Mouse (Mus musculus) olfactory bulb, adult 2 months (tissue): ENCODE results near the gene Vamp8. TPM values are rescaled to one million over a fixed set of nuclear protein-coding genes. Genes with fewer than 3 reads are reported as not detected.

Experiments used
- H3K27ac ChIP-seq: fragments of 200-500 bp; 2 replicates; pipeline ENCODE4 v1.5.1; 2012; ENCODE audit warnings: low read depth, low read length; ENCODE audit not compliant: insufficient read depth
- H3K4me1 ChIP-seq: fragments of 200-500 bp; 2 replicates; pipeline ENCODE4 v1.6.1; 2012; ENCODE audit warnings: low read length; ENCODE audit not compliant: control insufficient read depth, insufficient read depth
- H3K4me3 ChIP-seq: fragments of 200-500 bp; 2 replicates; pipeline ENCODE4 v1.5.1; 2012; ENCODE audit warnings: mild to moderate bottlenecking, low read depth, low read length, moderate library complexity; ENCODE audit not compliant: insufficient read depth
- CTCF ChIP-seq: fragments of 200-500 bp; IDR thresholded peaks from 2 replicates; pipeline ENCODE4 v1.5.1; 2012; ENCODE audit warnings: low read depth, mild to moderate bottlenecking, low read length, moderate library complexity; ENCODE audit not compliant: insufficient read depth
- POLR2A ChIP-seq: fragments of 200-500 bp; IDR thresholded peaks from 2 replicates; pipeline ENCODE4 v1.6.1; 2012; ENCODE audit warnings: mild to moderate bottlenecking, low read depth, low read length, moderate library complexity; ENCODE audit not compliant: insufficient read depth
- WGBS: fragments of 180-500 bp; shearing (Covaris S2); methylation state at CpG from one replicate; pipeline ENCODE4 v1.1.7; 2018; 5-methylcytosine and 5-hydroxymethylcytosine counted together
- polyA plus RNA-seq: library from polyadenylated mRNA; stranded (reverse); fragments of >200 nt; gene quantifications from 2 replicates; pipeline ENCODE4 v1.2.4, GENCODE M21; 2012; ENCODE audit warnings: low replicate concordance; ENCODE audit not compliant: missing spikeins, insufficient read depth, insufficient read length

Gene Vamp8
- polyA plus RNA-seq, 1 experiment, result not detected

DNA sequence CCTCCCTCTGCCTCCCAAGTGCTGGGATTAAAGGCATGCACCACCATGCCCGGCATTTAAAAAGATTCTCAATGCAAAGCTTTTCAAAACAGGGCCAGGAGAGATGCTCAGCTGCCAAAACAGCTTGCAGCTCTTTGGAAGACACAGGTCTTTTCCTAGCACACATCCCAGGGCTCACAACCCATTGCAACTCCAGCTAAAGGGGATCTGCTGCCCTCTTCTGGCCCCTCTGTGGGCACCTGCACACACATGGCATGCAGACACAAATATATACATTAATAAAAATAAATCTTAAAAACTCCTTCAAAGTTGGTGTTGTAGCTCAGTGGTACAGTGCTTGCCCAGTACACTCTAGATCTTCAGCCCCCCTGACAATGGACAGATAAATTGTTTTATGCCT lies 19.5 kb upstream of the Vamp8 start:
- peaks cover 1% of the 10 kb centered on the region for H3K4me1 ChIP-seq

GRCm38 (mm10) chr6:72409567-72409966 lies 19.1 kb upstream of the Vamp8 start:
- WGBS, result 13% methylated on average over 3 of the region's 3 CpGs
- no peak overlapping the region for H3K4me3 ChIP-seq
- no peaks in the 10 kb centered on the region; the same call in 1 of the 2 replicates for H3K4me1 ChIP-seq
- H3K27ac ChIP-seq, result no peak overlapping the region
- TF ChIP-seq POLR2A (no peak), CTCF (no peak)

More for the DNA sequence above, 19.5 kb upstream of the Vamp8 start:
- no peak overlapping the region for H3K27ac ChIP-seq
- H3K4me3 ChIP-seq, result no peak overlapping the region
- WGBS, result 19% methylated on average over 1 of the region's 1 CpGs
- TF ChIP-seq POLR2A (no peak), CTCF (no peak)

DNA sequence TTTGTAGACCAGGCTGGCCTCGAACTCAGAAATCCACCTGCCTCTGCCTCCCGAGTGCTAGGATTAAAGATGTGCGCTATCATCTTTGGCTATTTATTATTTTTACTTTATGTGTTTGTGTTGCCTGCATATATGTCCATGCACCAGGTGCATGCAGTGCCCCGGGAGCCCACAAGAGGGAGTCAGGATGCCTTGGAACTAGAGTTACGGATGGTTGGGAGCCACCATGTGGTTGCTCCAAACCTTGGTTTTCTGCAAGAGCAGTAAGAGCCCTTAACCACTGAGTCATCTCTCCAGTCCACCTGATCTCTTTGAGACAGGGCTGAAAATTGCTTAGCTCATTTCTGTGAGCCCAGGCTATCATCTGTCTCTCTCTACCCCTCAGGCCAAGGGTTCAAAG lies 16.6 kb upstream of the Vamp8 start:
- no peaks in the 10 kb centered on the region for H3K4me1 ChIP-seq
- peak; percentile 87 for TF ChIP-seq CTCF
- no peak for TF ChIP-seq POLR2A
- WGBS, result under 1% methylated on average over 5 of the region's 5 CpGs
- H3K4me3 ChIP-seq, result no peak overlapping the region
- no peak overlapping the region for H3K27ac ChIP-seq

DNA sequence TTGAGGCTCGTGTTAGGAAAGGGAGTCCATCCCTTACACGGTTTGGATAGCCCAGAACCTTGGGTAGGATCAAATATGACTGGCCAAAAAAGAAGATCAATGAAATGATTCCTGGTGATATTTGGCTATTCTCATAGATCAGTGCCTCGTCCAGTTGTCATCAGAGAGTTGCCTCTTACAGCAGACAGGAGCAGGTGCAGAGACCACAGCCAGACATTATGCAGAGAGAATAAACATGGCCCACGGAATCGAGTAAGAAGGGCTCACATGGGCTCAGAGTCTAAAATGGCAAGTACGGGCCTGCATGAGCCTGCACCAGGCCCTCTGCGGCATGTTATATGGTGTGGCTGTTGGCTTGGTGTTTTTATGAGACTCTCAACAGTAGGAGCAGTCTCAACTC lies 14.9 kb upstream of the Vamp8 start:
- 80% methylated on average over 7 of the region's 7 CpGs for WGBS
- no peak overlapping the region for H3K27ac ChIP-seq
- no peak overlapping the region for H3K4me3 ChIP-seq
- H3K4me1 ChIP-seq, result no peaks in the 10 kb centered on the region
- TF ChIP-seq CTCF, result no peak
- no peak for TF ChIP-seq POLR2A

DNA sequence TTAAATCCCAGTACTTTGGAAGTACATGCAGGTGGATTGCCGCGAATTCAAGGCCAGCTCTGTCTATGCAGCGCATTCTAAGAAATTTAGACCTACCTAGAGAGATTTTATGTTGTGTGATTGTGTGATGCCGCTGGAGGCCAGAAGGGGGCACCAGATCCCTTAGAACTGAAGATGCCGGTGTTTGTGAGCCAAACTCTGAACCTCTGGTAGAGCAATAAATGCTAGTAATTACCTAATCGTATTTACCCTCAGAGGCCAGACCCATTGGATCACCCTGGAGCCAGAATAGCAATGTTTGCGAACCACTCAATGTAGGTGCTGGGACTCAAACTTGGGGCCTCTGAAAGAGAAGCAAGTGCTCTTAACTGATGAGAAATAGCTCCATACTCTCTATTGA lies 11.4 kb upstream of the Vamp8 start:
- H3K4me1 ChIP-seq, result no peaks in the 10 kb centered on the region
- H3K27ac ChIP-seq, result no peak overlapping the region
- no peak overlapping the region for H3K4me3 ChIP-seq
- TF ChIP-seq POLR2A (no peak), CTCF (0 out of 2 replicates have a peak, but pooled peaks have one; percentile 34)
- WGBS, result 16% methylated on average over 7 of the region's 7 CpGs

- Histone ChIP-seq H3K27ac (no peak overlapping the region), H3K4me1 (no peaks in the 10 kb centered on the region), H3K4me3 (no peak overlapping the region)
- 77% methylated on average over 2 of the region's 2 CpGs for WGBS
- TF ChIP-seq CTCF (no peak), POLR2A (no peak)
Observed at GRCm38 (mm10) chr6:72399967-72400366, 9.5 kb upstream of the Vamp8 start.

DNA sequence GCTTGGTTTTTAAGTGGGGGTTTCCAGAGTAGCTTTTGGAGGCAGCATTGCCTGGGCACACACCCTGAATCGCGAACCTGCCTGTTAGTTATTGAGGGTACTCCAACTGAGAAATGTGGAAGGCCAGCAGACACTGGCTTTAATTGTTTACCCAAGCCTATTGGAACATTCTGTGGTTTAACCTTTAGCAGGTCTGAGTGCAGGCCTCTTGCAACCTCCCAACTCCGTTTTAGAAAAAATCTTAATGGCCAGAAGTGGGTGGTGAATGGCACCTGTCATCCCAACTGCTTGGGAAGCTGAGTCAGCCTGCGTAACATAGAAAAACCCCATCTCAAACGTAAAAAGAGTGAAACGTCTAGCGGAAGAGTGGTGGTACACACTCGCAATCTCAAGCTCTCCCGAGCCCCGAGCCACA lies 6.3 kb upstream of the Vamp8 start:
- no peaks in the 10 kb centered on the region for H3K4me1 ChIP-seq
- TF ChIP-seq CTCF, result no peak
- no peak for TF ChIP-seq POLR2A
- no peak overlapping the region for H3K4me3 ChIP-seq
- no peak overlapping the region for H3K27ac ChIP-seq
- 85% methylated on average over 10 of the region's 10 CpGs for WGBS

- TF ChIP-seq CTCF (no peak), POLR2A (no peak)
- no peak overlapping the region for H3K4me3 ChIP-seq
- H3K27ac ChIP-seq, result no peak overlapping the region
- WGBS, result 90% methylated on average over 5 of the region's 5 CpGs
- H3K4me1 ChIP-seq, result peaks cover 15% of the 10 kb centered on the region
Observed at GRCm38 (mm10) chr6:72392341-72392740, 1.8 kb upstream of the Vamp8 start.

DNA sequence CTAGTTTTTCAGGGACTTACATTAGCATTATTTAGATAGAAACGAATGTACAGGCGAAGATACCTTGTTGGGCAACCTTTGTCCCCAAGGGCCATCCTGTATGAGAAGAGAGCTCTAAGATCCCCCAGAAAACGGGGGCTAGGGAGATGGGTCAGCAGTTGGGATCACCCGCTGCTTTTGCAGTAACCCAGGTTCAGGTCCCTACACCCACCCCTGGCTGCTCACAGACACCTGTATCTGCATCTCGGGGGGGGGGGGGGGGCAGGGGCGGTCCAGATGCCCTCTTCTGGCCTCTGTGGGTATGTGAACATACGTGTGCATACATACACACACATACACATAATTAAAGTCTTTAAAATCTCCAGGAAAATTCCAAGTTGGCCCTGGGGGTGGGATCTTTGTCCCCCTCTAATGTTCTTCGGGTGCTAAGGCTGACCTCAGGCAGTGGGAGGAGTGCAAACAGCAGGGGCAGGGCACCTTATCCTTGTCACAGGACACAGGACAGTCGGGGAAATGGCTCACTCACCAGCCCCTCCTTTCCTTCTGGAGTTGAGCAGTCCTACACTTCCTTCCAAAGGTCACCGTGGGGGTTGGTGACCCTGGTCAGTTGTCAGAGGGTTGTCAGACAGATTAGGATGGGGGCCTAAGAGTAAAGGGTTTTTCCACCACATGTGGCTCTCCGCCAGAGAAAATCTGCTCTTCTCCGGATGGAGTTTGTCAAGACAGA lies 455 bp upstream of the Vamp8 start:
- Histone ChIP-seq H3K4me3 (no peak overlapping the region), H3K27ac (no peak overlapping the region), H3K4me1 (peaks cover 15% of the 10 kb centered on the region)
- 29% methylated on average over 12 of the region's 12 CpGs for WGBS
- no peak for TF ChIP-seq CTCF
- no peak for TF ChIP-seq POLR2A

GRCm38 (mm10) chr6:72389471-72389940 lies 997 bp downstream of the Vamp8 start:
- Histone ChIP-seq H3K27ac (0 out of 2 replicates have a peak overlapping the region, but pooled peaks have one; percentile 23), H3K4me1 (peaks cover 15% of the 10 kb centered on the region), H3K4me3 (peak overlapping the region; percentile 43)
- TF ChIP-seq POLR2A (no peak), CTCF (no peak)
- 45% methylated on average over 13 of the region's 13 CpGs for WGBS
